Mouse (Mus musculus) T-helper 17 cell (primary cell): ENCODE results near the gene Fubp3.
"Not testable (repeated sequence)": the region's sequence is repeated elsewhere in the genome, so short reads cannot be mapped to it uniquely, and the experiment has no call there.

Experiments
- in situ Hi-C, 2 experiments: fragments of 300-600 bp; cut with MboI, MseI; formaldehyde crosslinking; loops; 1 replicate in 1 of 2; 2 replicates in 1 of 2; pipeline ENCODE4 v1.15.1; 2025; ENCODE audit warnings: high pct_unique_total_duplicates in 2 of 2

The Fubp3 gene

GRCm38 (mm10) chr2:31572051-31572914, at the start of gene Fubp3:
Gene Fubp3, plus strand, starts transcription at chr2:31572651.
- in situ Hi-C loops: no loop called here

DNA sequence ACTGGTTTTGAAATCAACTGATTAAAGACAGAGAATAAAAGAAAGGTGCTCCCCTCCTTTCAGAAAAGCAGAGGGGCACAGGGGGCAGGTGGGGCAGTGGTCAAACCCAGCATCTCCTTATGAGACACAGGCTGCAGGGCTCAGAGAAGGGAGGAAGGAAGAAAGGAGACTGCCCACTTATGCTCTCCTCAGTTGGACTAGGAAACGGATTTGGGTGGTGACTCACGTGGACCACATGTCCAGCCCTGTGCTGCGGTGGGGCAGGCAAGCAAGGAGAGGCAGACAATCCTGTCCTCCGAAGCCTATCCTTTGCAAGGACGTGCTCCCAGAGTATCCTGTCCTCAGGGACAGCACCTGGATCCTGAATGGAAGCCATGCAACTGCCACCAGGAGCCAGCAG, 47.8 kb upstream of the Fubp3 start:
- in situ Hi-C loops: no loop called here

DNA sequence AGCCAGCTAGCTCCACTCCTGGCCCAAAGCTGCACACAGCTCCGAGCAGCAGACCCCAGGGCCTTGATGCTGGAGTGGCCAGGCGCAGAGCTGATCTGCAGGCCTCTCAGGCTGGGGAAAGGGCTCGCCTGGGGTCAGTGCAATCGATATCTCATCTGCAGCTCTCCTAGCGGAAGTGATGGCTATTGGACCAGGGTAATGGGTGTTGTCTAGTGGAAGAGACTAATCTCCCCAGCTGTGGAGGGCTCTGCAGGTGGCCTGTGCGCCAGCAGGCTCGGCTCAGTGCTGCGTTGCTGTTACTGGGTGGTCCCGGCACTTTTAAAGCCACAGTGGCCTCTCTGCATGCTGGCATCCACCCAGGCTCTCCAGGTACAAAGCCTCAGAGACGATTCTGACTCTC, 46.7 kb upstream of the Fubp3 start:
- in situ Hi-C loops: no loop called here

DNA sequence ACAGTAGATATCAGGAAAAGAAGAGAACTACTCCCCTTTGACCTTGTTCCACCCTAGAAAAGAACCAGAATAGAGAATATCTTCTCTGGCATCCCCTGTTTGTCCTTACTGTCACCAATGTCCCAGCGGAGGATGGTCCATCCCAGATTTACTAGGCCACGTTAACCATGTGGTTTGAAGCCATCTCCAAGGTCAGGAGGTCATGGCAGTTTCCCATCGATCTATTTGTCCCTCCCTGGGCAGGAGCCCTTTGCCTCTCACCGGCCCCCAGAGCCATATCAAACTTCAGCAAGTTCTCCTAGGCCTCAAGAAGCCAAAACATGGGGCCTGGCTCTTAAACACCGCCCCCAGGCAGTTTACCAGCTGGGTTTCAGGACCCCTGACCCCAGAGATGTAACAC, 42.2 kb upstream of the Fubp3 start:
- in situ Hi-C loops: no loop called here

GRCm38 (mm10) chr2:31537054-31537453, 35.4 kb upstream of the Fubp3 start:
- in situ Hi-C loops: no loop called here

- in situ Hi-C loops: no loop called here
Measured at GRCm38 (mm10) chr2:31538745-31539144, 33.7 kb upstream of the Fubp3 start.

DNA sequence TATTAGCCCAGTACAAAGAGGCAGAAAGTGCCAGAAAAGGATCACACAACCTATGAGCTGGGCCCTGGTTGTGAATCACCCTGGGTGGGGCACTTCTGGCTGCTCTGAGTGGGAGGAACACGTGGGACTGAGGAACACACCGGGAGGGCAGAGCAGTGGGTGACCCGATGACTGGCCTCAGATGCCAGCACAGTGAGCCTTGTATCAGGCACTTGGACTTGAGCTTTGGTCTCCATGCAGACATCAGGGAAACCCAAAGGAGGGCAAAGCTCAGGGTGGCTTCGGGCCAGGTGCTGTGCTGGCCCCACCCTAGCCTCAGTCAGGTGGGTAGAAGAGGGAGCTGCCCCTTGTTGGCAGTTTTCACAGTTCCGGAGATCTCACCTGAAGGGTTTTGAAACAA, 30.9 kb upstream of the Fubp3 start:
- in situ Hi-C loops: loop anchor here in 1 of 2 experiments (5.0 kb wide), 1 partner anchor 344 kb away; no protein-coding TSS in a partner anchor

- in situ Hi-C loops: no loop called here
Measured at GRCm38 (mm10) chr2:31547726-31548125, 24.7 kb upstream of the Fubp3 start.

DNA sequence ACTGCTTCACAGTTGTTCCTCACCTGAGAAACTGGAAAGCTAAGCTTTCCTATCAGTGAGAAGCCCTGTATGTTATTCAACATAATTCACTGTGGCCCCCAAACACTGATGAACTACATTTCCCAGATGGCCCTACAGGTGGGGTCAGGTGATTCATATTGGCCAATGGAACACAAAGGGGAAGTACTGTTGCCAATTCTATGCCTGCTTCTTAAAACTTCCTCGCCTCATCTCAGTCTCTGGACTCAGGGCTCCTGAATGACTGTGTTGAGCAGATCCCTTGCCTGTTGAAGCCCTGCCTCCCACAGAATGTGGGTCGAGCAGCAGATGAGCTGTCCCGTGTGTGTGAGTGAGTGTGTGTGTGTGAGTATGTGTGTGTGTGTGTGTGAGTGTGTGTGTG, 21.9 kb upstream of the Fubp3 start:
- in situ Hi-C loops: no loop called here

DNA sequence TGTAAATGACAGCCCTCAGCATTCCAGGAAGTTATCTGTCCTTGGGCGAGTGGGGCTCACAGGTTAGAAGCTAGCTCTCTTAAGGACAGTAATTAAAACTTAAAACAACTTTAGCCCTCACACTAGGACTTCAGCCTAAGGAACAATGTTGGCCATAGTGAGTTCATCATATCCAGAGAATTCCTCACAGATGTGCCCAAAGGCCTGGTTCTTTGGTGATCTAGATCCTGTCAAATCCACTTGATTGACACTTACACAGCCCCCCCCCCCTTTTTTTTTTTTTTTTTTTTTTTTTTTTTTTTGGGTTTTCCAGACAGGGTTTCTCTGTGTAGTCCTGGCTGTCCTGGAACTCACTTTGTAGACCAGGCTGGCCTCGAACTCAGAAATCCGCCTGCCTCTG, 21.1 kb upstream of the Fubp3 start:
- in situ Hi-C loops: not testable (repeated sequence)

- in situ Hi-C loops: no loop called here
Measured at GRCm38 (mm10) chr2:31551971-31552370, 20.5 kb upstream of the Fubp3 start.

- in situ Hi-C loops: no loop called here
Measured at GRCm38 (mm10) chr2:31554619-31555018, 17.8 kb upstream of the Fubp3 start.

GRCm38 (mm10) chr2:31572915-31573635, 624 bp downstream of the Fubp3 start:
- in situ Hi-C loops: no loop called here

GRCm38 (mm10) chr2:31581617-31582016, 9.2 kb downstream of the Fubp3 start:
- in situ Hi-C loops: no loop called here

- in situ Hi-C loops: no loop called here
Measured at GRCm38 (mm10) chr2:31591799-31592484, 19.5 kb downstream of the Fubp3 start.

DNA sequence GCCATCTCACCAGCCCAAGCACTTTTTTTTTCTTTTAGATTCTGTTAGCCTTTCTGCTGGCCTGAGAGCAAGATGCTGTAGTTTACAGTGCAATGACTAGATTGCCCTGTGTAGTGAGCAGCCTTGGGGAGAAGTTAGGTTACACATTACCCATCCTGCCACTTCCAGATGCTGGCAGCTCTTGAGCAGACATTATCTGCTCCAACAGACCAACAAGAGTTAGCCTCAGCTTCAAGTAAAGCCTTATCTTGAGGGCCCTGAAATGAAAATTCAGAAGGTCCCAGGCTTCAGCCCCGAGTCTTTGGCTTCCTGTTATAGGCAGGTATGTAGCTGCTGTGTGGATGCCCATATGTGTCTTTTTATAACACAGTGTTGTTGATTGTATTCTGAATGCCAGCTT, 35.1 kb downstream of the Fubp3 start:
- in situ Hi-C loops: no loop called here

GRCm38 (mm10) chr2:31609859-31610261, 37.4 kb downstream of the Fubp3 start:
- in situ Hi-C loops: no loop called here

GRCm38 (mm10) chr2:31610922-31611321, 38.5 kb downstream of the Fubp3 start:
- in situ Hi-C loops: no loop called here

DNA sequence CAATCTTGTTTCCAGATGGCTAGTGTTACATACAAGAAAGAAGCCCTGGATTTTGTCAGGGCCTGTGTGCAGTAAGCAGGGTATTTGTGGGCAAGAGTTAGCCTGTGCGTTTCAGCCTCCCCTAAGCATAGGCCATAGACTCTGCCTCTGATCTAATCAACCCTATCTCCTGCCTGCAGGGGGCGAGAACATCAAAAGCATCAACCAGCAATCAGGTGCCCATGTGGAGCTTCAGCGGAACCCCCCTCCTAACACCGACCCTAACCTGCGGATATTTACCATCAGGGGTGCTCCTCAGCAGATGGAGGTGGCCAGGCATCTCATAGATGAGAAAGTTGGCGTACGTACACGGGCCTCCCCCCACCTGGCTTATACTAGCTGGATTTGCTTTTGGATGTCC, 38.9 kb downstream of the Fubp3 start:
- in situ Hi-C loops: no loop called here

GRCm38 (mm10) chr2:31612627-31613026, 40.2 kb downstream of the Fubp3 start:
- in situ Hi-C loops: no loop called here

GRCm38 (mm10) chr2:31613781-31614180, 41.3 kb downstream of the Fubp3 start:
- in situ Hi-C loops: no loop called here

- in situ Hi-C loops: no loop called here
Measured at GRCm38 (mm10) chr2:31618484-31619161, 46.2 kb downstream of the Fubp3 start.
